Mouse (Mus musculus) forebrain, embryonic 16.5 days (tissue): ENCODE results near the gene Fam83c. TPM values are rescaled to one million over a fixed set of nuclear protein-coding genes. Genes with fewer than 3 reads are reported as not detected.
A peak's percentile ranks its signal among the peaks of the same experiment; 100 is the strongest.

ENCODE experiments used
- ATAC-seq: fragments of 200-750 bp; cut with Nextera tagmentation; 2 replicates; pipeline ENCODE4 v1.8.0; 2017; ENCODE audit warnings: mild to moderate bottlenecking, moderate library complexity
- H3K27ac ChIP-seq: fragments of 300-500 bp; sonication (generic); 2 replicates; pipeline ENCODE4 v1.5.1; 2014; ENCODE audit warnings: low read length, control low read depth
- H3K27me3 ChIP-seq: fragments of 300-500 bp; sonication (generic); replicated peaks from 2 replicates; pipeline ENCODE4 v1.6.1; 2014; ENCODE audit warnings: low read length; ENCODE audit not compliant: control insufficient read depth, insufficient read depth
- H3K36me3 ChIP-seq: fragments of 300-500 bp; sonication (generic); 2 replicates; pipeline ENCODE4 v1.6.1; 2014; ENCODE audit not compliant: control insufficient read depth, insufficient read depth
- H3K4me1 ChIP-seq: fragments of 300-500 bp; sonication (generic); replicated peaks from 2 replicates; pipeline ENCODE4 v1.6.1; 2014; ENCODE audit warnings: low read length; ENCODE audit not compliant: control insufficient read depth, insufficient read depth
- H3K4me2 ChIP-seq: fragments of 300-500 bp; sonication (generic); 2 replicates; pipeline ENCODE4 v1.6.1; 2014; ENCODE audit warnings: mild to moderate bottlenecking, low read length, control low read depth
- H3K4me3 ChIP-seq: fragments of 300-500 bp; sonication (generic); replicated peaks from 2 replicates; pipeline ENCODE4 v1.5.1; 2014; ENCODE audit warnings: mild to moderate bottlenecking, low read length, control low read depth
- H3K9ac ChIP-seq: fragments of 300-500 bp; sonication (generic); replicated peaks from 2 replicates; pipeline ENCODE4 v1.6.1; 2014; ENCODE audit warnings: low read depth, low read length, control low read depth
- H3K9me3 ChIP-seq: fragments of 300-500 bp; sonication (generic); 2 replicates; pipeline ENCODE4 v1.6.1; 2016; ENCODE audit warnings: low read length; ENCODE audit not compliant: control insufficient read depth
- WGBS: fragments of 180-500 bp; shearing (Covaris S2); extraction: QIAGEN DNeasy Blood & Tissue Kit; methylation state at CpG from one replicate; pipeline ENCODE4 v1.1.7; 2014; 5-methylcytosine and 5-hydroxymethylcytosine counted together
- polyA plus RNA-seq: library from polyadenylated mRNA; unstranded; fragments of >200 nt; fragmentation: Nextera tagmentation; extraction: Ambion mirVana; gene quantifications from 2 replicates; pipeline ENCODE4 v1.2.1, GENCODE M21; 2015

The Fam83c gene
- polyA plus RNA-seq, 1 experiment from 2014 or later = 0.70 TPM

GRCm38 (mm10) chr2:155819449-155820251 is 15.0 kb downstream of the Fam83c start:
- ATAC-seq = no peak; the same call in 1 of the 2 replicates
- Histone ChIP-seq H3K27me3 (no peaks in the 10 kb centered on the region), H3K4me3 (peak overlapping the region; percentile 65), H3K9ac (peak overlapping the region; percentile 85), H3K9me3 (no peaks in the 10 kb centered on the region), H3K27ac (peak overlapping the region; percentile 80), H3K4me1 (peaks cover 19% of the 10 kb centered on the region), H3K36me3 (peaks cover 4% of the 10 kb centered on the region; the same call in 1 of the 2 replicates), H3K4me2 (peak overlapping the region; percentile 92)
- 64% methylated on average over 6 of the region's 6 CpGs for WGBS

GRCm38 (mm10) chr2:155819392-155819448 is 15.4 kb downstream of the Fam83c start, which contains the start of gene BC029722:
Gene BC029722, minus strand, starts transcription at chr2:155819426.
- no peak for ATAC-seq
- Histone ChIP-seq H3K9ac (peak within 1 kb of the TSS; percentile 85), H3K4me3 (peak within 1 kb of the TSS; percentile 65), H3K4me1 (peaks cover 19% of the 10 kb centered on the region), H3K4me2 (peak within 1 kb of the TSS; percentile 92), H3K36me3 (peaks cover 4% of the 10 kb centered on the region; the same call in 1 of the 2 replicates), H3K27me3 (no peaks in the 10 kb centered on the region), H3K9me3 (no peaks in the 10 kb centered on the region), H3K27ac (peak within 1 kb of the TSS; percentile 80)

- H3K36me3 ChIP-seq = peaks cover 4% of the 10 kb centered on the region; the same call in 1 of the 2 replicates
- 2% methylated on average over 37 of the region's 37 CpGs for WGBS
- H3K27ac ChIP-seq = peak overlapping the region; percentile 80
- no peaks in the 10 kb centered on the region for H3K9me3 ChIP-seq
- peaks cover 19% of the 10 kb centered on the region for H3K4me1 ChIP-seq
- H3K4me2 ChIP-seq = peak overlapping the region; percentile 92
- H3K4me3 ChIP-seq = peak overlapping the region; percentile 65
- ATAC-seq = peak; percentile 96
- peak overlapping the region; percentile 85 for H3K9ac ChIP-seq
- H3K27me3 ChIP-seq = no peaks in the 10 kb centered on the region
These were observed 15.9 kb downstream of the Fam83c start for GRCm38 (mm10) chr2:155818596-155819391.

- Histone ChIP-seq H3K36me3 (peaks cover 4% of the 10 kb centered on the region; the same call in 1 of the 2 replicates), H3K4me3 (no peak overlapping the region), H3K9ac (no peak overlapping the region; the same call in 1 of the 2 replicates), H3K4me1 (peaks cover 19% of the 10 kb centered on the region), H3K4me2 (peak overlapping the region; percentile 92; the same call in 1 of the 2 replicates), H3K27ac (no peak overlapping the region), H3K9me3 (no peaks in the 10 kb centered on the region), H3K27me3 (no peaks in the 10 kb centered on the region)
- 81% methylated on average over 10 of the region's 10 CpGs for WGBS
- no peak for ATAC-seq
These were observed 17.1 kb downstream of the Fam83c start for GRCm38 (mm10) chr2:155817301-155818245.

GRCm38 (mm10) chr2:155816179-155816578 is 18.5 kb downstream of the Fam83c start:
- H3K4me1 ChIP-seq = peaks cover 19% of the 10 kb centered on the region
- WGBS = 100% methylated on average over 1 of the region's 1 CpGs
- H3K27me3 ChIP-seq = no peaks in the 10 kb centered on the region

GRCm38 (mm10) chr2:155814829-155815228 is 19.8 kb downstream of the Fam83c start:
- WGBS = 30% methylated on average over 5 of the region's 5 CpGs
- H3K36me3 ChIP-seq = no peaks in the 10 kb centered on the region
- no peak overlapping the region for H3K4me2 ChIP-seq
- no peak overlapping the region for H3K27ac ChIP-seq
- no peak overlapping the region for H3K9ac ChIP-seq
- H3K9me3 ChIP-seq = no peaks in the 10 kb centered on the region
- H3K4me1 ChIP-seq = peaks cover 19% of the 10 kb centered on the region
- H3K27me3 ChIP-seq = no peaks in the 10 kb centered on the region
- no peak overlapping the region for H3K4me3 ChIP-seq
- ATAC-seq = no peak

More at GRCm38 (mm10) chr2:155816179-155816578, 18.5 kb downstream of the Fam83c start:
- Histone ChIP-seq H3K9me3 (no peaks in the 10 kb centered on the region), H3K4me2 (no peak overlapping the region), H3K4me3 (no peak overlapping the region), H3K9ac (no peak overlapping the region), H3K36me3 (no peaks in the 10 kb centered on the region; the same call in 1 of the 2 replicates), H3K27ac (no peak overlapping the region)
- no peak for ATAC-seq

GRCm38 (mm10) chr2:155812637-155813036 is 22.0 kb downstream of the Fam83c start:
- H3K4me3 ChIP-seq = no peak overlapping the region
- WGBS = 91% methylated on average over 4 of the region's 4 CpGs
- no peaks in the 10 kb centered on the region for H3K36me3 ChIP-seq
- no peaks in the 10 kb centered on the region for H3K9me3 ChIP-seq
- ATAC-seq = no peak
- no peak overlapping the region for H3K9ac ChIP-seq
- no peak overlapping the region for H3K4me2 ChIP-seq
- no peaks in the 10 kb centered on the region for H3K27me3 ChIP-seq
- peaks cover 2% of the 10 kb centered on the region; the same call in 1 of the 2 replicates for H3K4me1 ChIP-seq
- no peak overlapping the region for H3K27ac ChIP-seq

GRCm38 (mm10) chr2:155811821-155812396 is 22.7 kb downstream of the Fam83c start:
- Histone ChIP-seq H3K27me3 (no peaks in the 10 kb centered on the region), H3K4me3 (no peak overlapping the region), H3K9me3 (no peaks in the 10 kb centered on the region), H3K4me2 (no peak overlapping the region), H3K9ac (no peak overlapping the region), H3K4me1 (no peaks in the 10 kb centered on the region), H3K36me3 (no peaks in the 10 kb centered on the region), H3K27ac (no peak overlapping the region)
- peak; percentile 26; the same call in 1 of the 2 replicates for ATAC-seq
- WGBS = 45% methylated on average over 16 of the region's 16 CpGs
